Mouse (Mus musculus): ENCODE results near the gene Pgf.

DNA sequence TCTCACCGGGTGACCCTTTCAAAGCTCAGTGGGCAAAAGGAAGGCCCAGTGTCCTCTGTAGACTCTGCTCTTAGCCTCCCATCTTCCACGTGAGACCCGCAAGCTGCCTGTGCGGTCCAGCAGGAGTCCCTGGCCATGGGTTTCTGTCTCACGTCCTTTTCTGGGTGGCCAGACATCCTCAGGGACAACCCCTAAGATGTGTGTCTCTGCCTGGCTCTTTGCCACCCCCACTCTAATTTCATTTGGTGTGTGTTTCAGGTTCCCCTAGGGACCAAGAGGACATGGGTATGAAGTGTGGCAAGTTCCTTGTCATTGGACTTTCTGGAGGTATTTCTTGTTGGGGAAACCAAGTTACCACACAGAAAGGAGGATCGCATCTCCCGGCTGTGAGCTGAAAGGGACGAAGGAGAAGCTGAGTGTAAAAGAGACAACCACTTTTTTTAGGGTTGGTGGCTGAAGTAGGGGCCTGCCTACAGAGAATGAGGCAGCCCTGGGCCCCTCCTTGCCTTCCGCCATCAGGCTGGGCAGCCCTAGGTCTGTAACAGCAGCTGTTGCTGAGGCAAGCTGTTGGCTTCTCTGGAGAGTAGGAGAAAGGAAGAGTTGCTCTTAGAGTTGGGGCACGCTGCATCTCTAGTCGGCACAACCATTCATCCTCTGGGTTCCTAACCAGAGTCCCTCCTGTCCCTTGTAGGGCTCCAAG, 16.5 kb upstream of the Pgf start:
- TF ChIP-seq CTCF (IDR thresholded peaks at IDR 0.05; ENCODE audit: low read depth, low read length) (no peak), POLR2A (IDR thresholded peaks at IDR 0.05; ENCODE audit: borderline replicate concordance, low read depth, low read length) (no peak)
